13 mouse cellular contexts compared by ENCODE assay signal in the genomic region with DNA sequence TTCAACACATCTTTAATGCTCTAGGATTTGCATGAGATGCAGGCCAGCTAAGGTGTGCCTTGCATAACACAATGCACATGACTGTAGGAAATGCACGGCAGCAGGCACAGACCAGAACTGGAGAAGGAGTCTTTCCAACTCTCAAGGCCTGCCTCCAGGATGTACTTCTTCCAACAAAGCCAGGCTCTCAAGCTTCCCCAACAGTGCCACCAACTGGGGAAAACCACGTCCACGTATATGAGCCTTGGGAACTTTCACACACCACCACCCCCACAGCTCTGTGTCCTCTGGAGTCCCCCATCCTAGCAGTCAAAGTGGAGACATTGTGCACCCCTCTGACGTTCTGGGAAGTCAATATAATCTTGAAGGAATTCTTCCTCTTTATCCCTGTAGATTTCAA. TPM values are rescaled to one million over a fixed set of nuclear protein-coding genes. Genes with fewer than 3 reads are reported as not detected.
DNase-seq lines count a peak whose midpoint lies in the region; ATAC-seq and TF ChIP-seq lines count a peak whose summit lies in the region.
"Had no signal": no experiment of that assay in that cellular context is flagged by ENCODE, and none has a peak within 500 bp of the region (broad histone marks: within the 10 kb centered on the region; RNA-seq: fewer than 3 reads in every experiment).

No protein-coding gene starts in this region.

- no peak overlapping the region for H3K27ac ChIP-seq in kidney, adult 2 months (ENCODE audit: insufficient read depth, low read depth, low read length)
- no peak overlapping the region for H3K27ac ChIP-seq in ES-Bruce4 (ENCODE audit: insufficient read depth, low read length)
- no peak overlapping the region for H3K27ac ChIP-seq in lung, embryonic 14.5 days (ENCODE audit: low read depth)
- H3K27ac ChIP-seq: forebrain, embryonic 10.5 days; heart, embryonic 10.5 days; limb, embryonic 15.5 days; midbrain, embryonic 15.5 days had no signal

- H3K9ac ChIP-seq in ES-Bruce4 (ENCODE audit: low read depth, poor library complexity, severe bottlenecking), result no peak overlapping the region
- no peak overlapping the region for H3K9ac ChIP-seq in lung, embryonic 14.5 days
- H3K9ac ChIP-seq: limb, embryonic 15.5 days; midbrain, embryonic 15.5 days had no signal

- no peak for TF ChIP-seq POLR2A in kidney, adult 2 months (IDR thresholded peaks at IDR 0.05; ENCODE audit: low read depth, low read length)
- no peak for TF ChIP-seq POLR2A in ES-Bruce4 (IDR thresholded peaks at IDR 0.05; ENCODE audit: insufficient read depth, low read length)

- no peak for DNase-seq in kidney, adult 2 months
- no peak for DNase-seq in kidney, postnatal 14 days
- peak; percentile 30 for DNase-seq in MN1 (ENCODE audit: low spot score)
- peak; percentile 69 for DNase-seq in lung, embryonic 14.5 days

- H3K4me2 ChIP-seq in lung, embryonic 14.5 days, result no peak overlapping the region
- H3K4me2 ChIP-seq: limb, embryonic 15.5 days; midbrain, embryonic 15.5 days had no signal

- no peaks in the 10 kb centered on the region for H3K9me3 ChIP-seq in ES-Bruce4 (replicated peaks; ENCODE audit: control insufficient read depth, insufficient read depth, low read length, poor library complexity, severe bottlenecking)
- H3K9me3 ChIP-seq in lung, embryonic 14.5 days (ENCODE audit: low read depth, low read length), result no peaks in the 10 kb centered on the region
- H3K9me3 ChIP-seq: forebrain, embryonic 10.5 days; heart, embryonic 10.5 days; limb, embryonic 15.5 days; midbrain, embryonic 15.5 days had no signal

- peaks cover 20% of the 10 kb centered on the region; the same call in 1 of the 2 replicates for H3K4me1 ChIP-seq in kidney, adult 2 months (ENCODE audit: control insufficient read depth, insufficient read depth, low read length)
- H3K4me1 ChIP-seq in ES-Bruce4 (ENCODE audit: control insufficient read depth, insufficient read depth, low read length), result peaks cover 3% of the 10 kb centered on the region
- 0 out of 2 replicates have a peak, but pooled peaks cover 3% of the 10 kb centered on the region for H3K4me1 ChIP-seq in lung, embryonic 14.5 days (ENCODE audit: insufficient read depth)

- H3K36me3 ChIP-seq in kidney, adult 2 months (ENCODE audit: control insufficient read depth, insufficient read depth, low read length), result peaks cover 6% of the 10 kb centered on the region
- peaks cover 50% of the 10 kb centered on the region for H3K36me3 ChIP-seq in ES-Bruce4 (ENCODE audit: control insufficient read depth, insufficient read depth, low read length, poor library complexity, severe bottlenecking)
- H3K36me3 ChIP-seq in lung, embryonic 14.5 days (ENCODE audit: insufficient read depth), result peaks cover 65% of the 10 kb centered on the region

- peak; percentile 31; the same call in 1 of the 2 replicates for TF ChIP-seq CTCF in kidney, adult 2 months (conservative IDR thresholded peaks at IDR 0.05; ENCODE audit: insufficient read depth, insufficient read length, low read depth, low read length)
- TF ChIP-seq CTCF in ES-Bruce4 (IDR thresholded peaks at IDR 0.05; ENCODE audit: low read depth, low read length), result peak; percentile 41
- peak; percentile 38; the same call in 1 of the 2 replicates for TF ChIP-seq CTCF in lung, embryonic 14.5 days (IDR thresholded peaks at IDR 0.05; ENCODE audit: low read depth)

- ATAC-seq in lung, embryonic 14.5 days (ENCODE audit: insufficient read depth), result no peak
- no peak for ATAC-seq in megakaryocyte-erythroid progenitor cell, adult 5-6 weeks (replicated peaks; ENCODE audit: low FRiP score, low TSS enrichment, poor library complexity, severe bottlenecking)
- ATAC-seq in granulocyte monocyte progenitor cell, adult 5-6 weeks (replicated peaks; ENCODE audit: poor library complexity, severe bottlenecking), result no peak
- ATAC-seq: hindbrain, embryonic 16.5 days; midbrain, embryonic 15.5 days; Patski had no signal

- no peak overlapping the region for H3K4me3 ChIP-seq in kidney, adult 2 months (ENCODE audit: insufficient read depth, low read depth, low read length)
- H3K4me3 ChIP-seq in ES-Bruce4 (ENCODE audit: low read depth, low read length), result no peak overlapping the region
- H3K4me3 ChIP-seq in lung, embryonic 14.5 days (ENCODE audit: low read depth, low read length), result no peak overlapping the region
- H3K4me3 ChIP-seq: forebrain, embryonic 10.5 days; heart, embryonic 10.5 days; limb, embryonic 15.5 days; midbrain, embryonic 15.5 days had no signal

- WGBS in kidney, adult 2 months, result 21% methylated on average over 4 of the region's 4 CpGs
- 31% methylated on average over 4 of the region's 4 CpGs for WGBS in lung, embryonic 14.5 days

- TF ChIP-seq EP300 in ES-Bruce4 (IDR thresholded peaks at IDR 0.05; ENCODE audit: insufficient read depth, low read depth, low read length), result no peak

- H3K27me3 ChIP-seq in kidney, adult 2 months (replicated peaks; ENCODE audit: control insufficient read depth, insufficient read depth, low read length), result no peaks in the 10 kb centered on the region
- no peaks in the 10 kb centered on the region for H3K27me3 ChIP-seq in ES-Bruce4 (ENCODE audit: control insufficient read depth, insufficient read depth, low read length, poor library complexity, severe bottlenecking)
- H3K27me3 ChIP-seq in lung, embryonic 14.5 days (ENCODE audit: insufficient read depth, low read length), result no peaks in the 10 kb centered on the region
- H3K27me3 ChIP-seq: limb, embryonic 15.5 days; midbrain, embryonic 15.5 days; Patski had no signal

RNA-seq across cellular contexts. Expression of gene H2afj, which starts 5.1 kb away (rescaled TPM):
- polyA plus RNA-seq in kidney, adult 2 months (2012; rRNA removed), result 262 and 431 TPM in 2 replicates
- polyA plus RNA-seq in ES-Bruce4 (2011; ENCODE audit: insufficient read depth, insufficient read length, low read depth, missing spikeins), result 34.3 and 45.0 TPM in 2 replicates
- 106 and 108 TPM in 2 replicates for polyA plus RNA-seq in lung, embryonic 14.5 days (2014; fragmentation: Nextera tagmentation; extraction: Ambion mirVana)
- total RNA-seq in megakaryocyte-erythroid progenitor cell, adult 5-6 weeks (2014; fragmentation: Nextera tagmentation), result 38.7 and 39.4 TPM in 2 replicates
- 43.2 and 73.2 TPM in 2 replicates for total RNA-seq in megakaryocyte-erythroid progenitor cell, adult 5-6 weeks (2017)
- 30.2 and 52.4 TPM in 2 replicates for total RNA-seq in granulocyte monocyte progenitor cell, adult 5-6 weeks (2014; fragmentation: Nextera tagmentation)
- 69.6 and 88.9 TPM in 2 replicates for total RNA-seq in granulocyte monocyte progenitor cell, adult 5-6 weeks (2017)

RNA-seq across cellular contexts. Expression of gene Hist4h4, which starts 8.9 kb away (rescaled TPM):
- 0.74 and 1.1 TPM in 2 replicates for polyA plus RNA-seq in kidney, adult 2 months (2012; rRNA removed)
- 0.46 and 0.63 TPM in 2 replicates for polyA plus RNA-seq in ES-Bruce4 (2011; ENCODE audit: insufficient read depth, insufficient read length, low read depth, missing spikeins)
- polyA plus RNA-seq in lung, embryonic 14.5 days (2014; fragmentation: Nextera tagmentation; extraction: Ambion mirVana), result 1.7 and 2.1 TPM in 2 replicates
- 28.8 and 33.6 TPM in 2 replicates for total RNA-seq in megakaryocyte-erythroid progenitor cell, adult 5-6 weeks (2014; fragmentation: Nextera tagmentation)
- total RNA-seq in megakaryocyte-erythroid progenitor cell, adult 5-6 weeks (2017), result 19.2 and 39.0 TPM in 2 replicates
- 7.0 and 20.7 TPM in 2 replicates for total RNA-seq in granulocyte monocyte progenitor cell, adult 5-6 weeks (2014; fragmentation: Nextera tagmentation)
- total RNA-seq in granulocyte monocyte progenitor cell, adult 5-6 weeks (2017), result 46.7 and 58.9 TPM in 2 replicates

RNA-seq across cellular contexts. Expression of gene BC049715, which starts 14.3 kb away (rescaled TPM):
- polyA plus RNA-seq in kidney, adult 2 months (2012; rRNA removed), result 0.99 and 1.3 TPM in 2 replicates
- 0.25 and 0.49 TPM in 2 replicates for polyA plus RNA-seq in ES-Bruce4 (2011; ENCODE audit: insufficient read depth, insufficient read length, low read depth, missing spikeins)
- 1.5 and 1.9 TPM in 2 replicates for polyA plus RNA-seq in lung, embryonic 14.5 days (2014; fragmentation: Nextera tagmentation; extraction: Ambion mirVana)
- 0.96 and 1.2 TPM in 2 replicates for total RNA-seq in megakaryocyte-erythroid progenitor cell, adult 5-6 weeks (2014; fragmentation: Nextera tagmentation)
- total RNA-seq in megakaryocyte-erythroid progenitor cell, adult 5-6 weeks (2017), result 1.0 and 2.5 TPM in 2 replicates
- total RNA-seq in granulocyte monocyte progenitor cell, adult 5-6 weeks (2014; fragmentation: Nextera tagmentation), result 3.3 and 3.9 TPM in 2 replicates
- 1.1 and 2.8 TPM in 2 replicates for total RNA-seq in granulocyte monocyte progenitor cell, adult 5-6 weeks (2017)

RNA-seq across cellular contexts. Expression of gene Wbp11, which starts 14.9 kb away (rescaled TPM):
- polyA plus RNA-seq in kidney, adult 2 months (2012; rRNA removed), result 28.3 and 28.6 TPM in 2 replicates
- 151 and 164 TPM in 2 replicates for polyA plus RNA-seq in ES-Bruce4 (2011; ENCODE audit: insufficient read depth, insufficient read length, low read depth, missing spikeins)
- polyA plus RNA-seq in lung, embryonic 14.5 days (2014; fragmentation: Nextera tagmentation; extraction: Ambion mirVana), result 130 and 134 TPM in 2 replicates
- 122 and 137 TPM in 2 replicates for total RNA-seq in megakaryocyte-erythroid progenitor cell, adult 5-6 weeks (2014; fragmentation: Nextera tagmentation)
- 57.0 and 70.7 TPM in 2 replicates for total RNA-seq in megakaryocyte-erythroid progenitor cell, adult 5-6 weeks (2017)
- 139 and 168 TPM in 2 replicates for total RNA-seq in granulocyte monocyte progenitor cell, adult 5-6 weeks (2014; fragmentation: Nextera tagmentation)
- 53.9 and 58.5 TPM in 2 replicates for total RNA-seq in granulocyte monocyte progenitor cell, adult 5-6 weeks (2017)

RNA-seq across cellular contexts. Expression of gene Smco3, which starts 22.1 kb away (rescaled TPM):
- polyA plus RNA-seq in kidney, adult 2 months (2012; rRNA removed), result 0.59 and 0.81 TPM in 2 replicates
- polyA plus RNA-seq in ES-Bruce4 (2011; ENCODE audit: insufficient read depth, insufficient read length, low read depth, missing spikeins), result not detected in 2 replicates
- 1.6 and 2.9 TPM in 2 replicates for polyA plus RNA-seq in lung, embryonic 14.5 days (2014; fragmentation: Nextera tagmentation; extraction: Ambion mirVana)
- 1.1 TPM in 1 of 2 replicates, not detected in the other for total RNA-seq in megakaryocyte-erythroid progenitor cell, adult 5-6 weeks (2014; fragmentation: Nextera tagmentation)
- total RNA-seq in megakaryocyte-erythroid progenitor cell, adult 5-6 weeks (2017), result 1.2 TPM in 1 of 2 replicates, not detected in the other
- total RNA-seq in granulocyte monocyte progenitor cell, adult 5-6 weeks (2014; fragmentation: Nextera tagmentation), result not detected in 2 replicates
- total RNA-seq in granulocyte monocyte progenitor cell, adult 5-6 weeks (2017), result 0.21 and 1.8 TPM in 2 replicates
- polyA plus RNA-seq: forebrain, embryonic 10.5 days; heart, embryonic 10.5 days had no signal

Comparison
In these comparisons a context has a peak if more than half of its experiments do, and no peak if none do; other contexts are left out.
1. DNase-seq: peak in MN1 (single experiment) and lung, embryonic 14.5 days (single experiment); none in kidney, adult 2 months (single experiment) and kidney, postnatal 14 days (single experiment).
2. Peak in every context shown above with its lines, with median percentiles within 50 percentile points of each other: CTCF ChIP-seq.